Mouse (Mus musculus) stomach, embryonic 14.5 days (tissue): ENCODE results near the gene Gm37240. TPM values are rescaled to one million over a fixed set of nuclear protein-coding genes. Genes with fewer than 3 reads are reported as not detected.

Experiments used
- ATAC-seq: fragments of 200-750 bp; cut with Nextera tagmentation; 2 replicates; pipeline ENCODE4 v1.8.0; 2017; ENCODE audit warnings: low read depth, moderate TSS enrichment; ENCODE audit not compliant: insufficient number of reproducible peaks, insufficient read depth, low FRiP score
- H3K27ac ChIP-seq: fragments of 300-500 bp; sonication (generic); 2 replicates; pipeline ENCODE4 v1.5.1; 2014; ENCODE audit warnings: mild to moderate bottlenecking, low read length, moderate library complexity, mixed read lengths
- H3K27me3 ChIP-seq: fragments of 300-500 bp; sonication (generic); 2 replicates; pipeline ENCODE4 v1.6.1; 2014; ENCODE audit warnings: low read length, control low read depth, mixed read lengths; ENCODE audit not compliant: control insufficient read depth, insufficient read depth
- H3K36me3 ChIP-seq: fragments of 300-500 bp; sonication (generic); 2 replicates; pipeline ENCODE4 v1.6.1; 2014; ENCODE audit warnings: mild to moderate bottlenecking, control low read depth, low read length, moderate library complexity, mixed read lengths; ENCODE audit not compliant: control insufficient read depth, insufficient read depth
- H3K4me1 ChIP-seq: fragments of 300-500 bp; sonication (generic); 2 replicates; pipeline ENCODE4 v1.6.1; 2014; ENCODE audit warnings: low read length, control low read depth, mixed read lengths; ENCODE audit not compliant: control insufficient read depth, insufficient read depth
- H3K4me2 ChIP-seq: fragments of 300-500 bp; sonication (generic); replicated peaks from 2 replicates; pipeline ENCODE4 v1.6.1; 2014; ENCODE audit warnings: low read depth, low read length, control low read depth
- H3K4me3 ChIP-seq: fragments of 300-500 bp; sonication (generic); 2 replicates; pipeline ENCODE4 v1.5.1; 2014; ENCODE audit warnings: low read depth, low read length, control low read depth
- H3K9ac ChIP-seq: fragments of 300-500 bp; sonication (generic); replicated peaks from 2 replicates; pipeline ENCODE4 v1.6.1; 2014; ENCODE audit warnings: low read depth, mild to moderate bottlenecking, control low read depth, low read length, moderate library complexity, mixed read lengths
- H3K9me3 ChIP-seq: fragments of 300-500 bp; sonication (generic); 2 replicates; pipeline ENCODE4 v1.6.1; 2016; ENCODE audit warnings: low read depth, low read length, control low read depth; ENCODE audit not compliant: control insufficient read depth
- WGBS: fragments of 180-500 bp; shearing (Covaris S2); extraction: QIAGEN DNeasy Blood & Tissue Kit; methylation state at CpG from one replicate; pipeline ENCODE4 v1.1.7; 2014; 5-methylcytosine and 5-hydroxymethylcytosine counted together
- polyA plus RNA-seq: library from polyadenylated mRNA; unstranded; fragments of >200 nt; fragmentation: Nextera tagmentation; extraction: Ambion mirVana; gene quantifications from 2 replicates; pipeline ENCODE4 v1.2.1, GENCODE M21; 2014

The Gm37240 gene
- polyA plus RNA-seq, 1 experiment from 2014 or later = 9.6 TPM

- H3K27me3 ChIP-seq = no peaks in the 10 kb centered on the region
- H3K9me3 ChIP-seq = no peaks in the 10 kb centered on the region
- ATAC-seq = no peak
- no peaks in the 10 kb centered on the region for H3K36me3 ChIP-seq
- peaks cover 4% of the 10 kb centered on the region; the same call in 1 of the 2 replicates for H3K4me1 ChIP-seq
- no peak overlapping the region for H3K27ac ChIP-seq
- no peak overlapping the region for H3K4me2 ChIP-seq
- H3K4me3 ChIP-seq = no peak overlapping the region
- 74% methylated on average over 8 of the region's 8 CpGs for WGBS
- no peak overlapping the region for H3K9ac ChIP-seq
Observed at GRCm38 (mm10) chr3:84927168-84927794, 960.0 kb downstream of the Gm37240 start.

- H3K27me3 ChIP-seq = no peaks in the 10 kb centered on the region
- H3K9ac ChIP-seq = no peak overlapping the region
- WGBS = 88% methylated on average over 5 of the region's 5 CpGs
- peaks cover 4% of the 10 kb centered on the region; the same call in 1 of the 2 replicates for H3K4me1 ChIP-seq
- no peak overlapping the region for H3K4me2 ChIP-seq
- no peaks in the 10 kb centered on the region for H3K9me3 ChIP-seq
- no peak overlapping the region for H3K27ac ChIP-seq
- no peaks in the 10 kb centered on the region for H3K36me3 ChIP-seq
- H3K4me3 ChIP-seq = no peak overlapping the region
- ATAC-seq = no peak
Observed at GRCm38 (mm10) chr3:84926140-84926539, 961.2 kb downstream of the Gm37240 start.

GRCm38 (mm10) chr3:84925229-84925628 lies 962.1 kb downstream of the Gm37240 start:
- H3K9ac ChIP-seq = no peak overlapping the region
- 65% methylated on average over 4 of the region's 4 CpGs for WGBS
- H3K9me3 ChIP-seq = no peaks in the 10 kb centered on the region
- H3K4me1 ChIP-seq = peaks cover 4% of the 10 kb centered on the region; the same call in 1 of the 2 replicates
- no peaks in the 10 kb centered on the region for H3K27me3 ChIP-seq
- no peak overlapping the region for H3K27ac ChIP-seq
- H3K4me3 ChIP-seq = no peak overlapping the region
- no peaks in the 10 kb centered on the region for H3K36me3 ChIP-seq
- no peak overlapping the region for H3K4me2 ChIP-seq
- ATAC-seq = no peak

- ATAC-seq = no peak
- WGBS = 68% methylated on average over 1 of the region's 1 CpGs
- Histone ChIP-seq H3K4me3 (no peak overlapping the region), H3K4me1 (peaks cover 4% of the 10 kb centered on the region; the same call in 1 of the 2 replicates), H3K9ac (no peak overlapping the region), H3K9me3 (no peaks in the 10 kb centered on the region), H3K4me2 (no peak overlapping the region), H3K27ac (no peak overlapping the region), H3K36me3 (no peaks in the 10 kb centered on the region), H3K27me3 (no peaks in the 10 kb centered on the region)
Observed at GRCm38 (mm10) chr3:84923670-84924069, 963.6 kb downstream of the Gm37240 start.

DNA sequence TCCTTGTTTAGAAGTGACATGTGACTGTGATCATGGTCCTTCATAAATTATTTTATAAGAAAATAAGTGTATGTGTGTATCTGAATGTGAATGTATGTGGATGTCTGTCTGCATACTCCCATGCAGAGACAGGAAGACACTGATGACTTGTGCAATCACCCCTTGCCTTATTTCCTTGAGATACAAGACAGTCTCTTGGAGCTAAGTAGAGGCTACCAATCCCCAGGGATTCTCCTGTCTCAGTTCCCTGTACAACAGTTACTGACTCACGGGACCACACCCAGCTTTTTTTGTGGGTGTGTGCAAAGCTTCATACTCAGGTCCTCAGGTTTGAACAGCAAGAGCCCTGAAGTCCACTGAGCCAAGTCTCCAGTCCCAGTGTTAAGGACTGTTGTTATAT lies 964.1 kb downstream of the Gm37240 start:
- no peak overlapping the region for H3K9ac ChIP-seq
- 65% methylated on average over 1 of the region's 1 CpGs for WGBS
- H3K4me2 ChIP-seq = no peak overlapping the region
- H3K9me3 ChIP-seq = no peaks in the 10 kb centered on the region
- H3K4me1 ChIP-seq = peaks cover 4% of the 10 kb centered on the region; the same call in 1 of the 2 replicates
- H3K27me3 ChIP-seq = no peaks in the 10 kb centered on the region
- no peak for ATAC-seq
- H3K4me3 ChIP-seq = no peak overlapping the region
- H3K27ac ChIP-seq = no peak overlapping the region
- H3K36me3 ChIP-seq = no peaks in the 10 kb centered on the region

- Histone ChIP-seq H3K4me3 (no peak overlapping the region), H3K36me3 (no peaks in the 10 kb centered on the region), H3K9ac (no peak overlapping the region), H3K27ac (no peak overlapping the region), H3K27me3 (no peaks in the 10 kb centered on the region), H3K9me3 (no peaks in the 10 kb centered on the region), H3K4me1 (peaks cover 4% of the 10 kb centered on the region; the same call in 1 of the 2 replicates), H3K4me2 (no peak overlapping the region)
- no peak for ATAC-seq
- WGBS = 74% methylated on average over 6 of the region's 6 CpGs
Observed at GRCm38 (mm10) chr3:84921704-84922420, 965.5 kb downstream of the Gm37240 start.

DNA sequence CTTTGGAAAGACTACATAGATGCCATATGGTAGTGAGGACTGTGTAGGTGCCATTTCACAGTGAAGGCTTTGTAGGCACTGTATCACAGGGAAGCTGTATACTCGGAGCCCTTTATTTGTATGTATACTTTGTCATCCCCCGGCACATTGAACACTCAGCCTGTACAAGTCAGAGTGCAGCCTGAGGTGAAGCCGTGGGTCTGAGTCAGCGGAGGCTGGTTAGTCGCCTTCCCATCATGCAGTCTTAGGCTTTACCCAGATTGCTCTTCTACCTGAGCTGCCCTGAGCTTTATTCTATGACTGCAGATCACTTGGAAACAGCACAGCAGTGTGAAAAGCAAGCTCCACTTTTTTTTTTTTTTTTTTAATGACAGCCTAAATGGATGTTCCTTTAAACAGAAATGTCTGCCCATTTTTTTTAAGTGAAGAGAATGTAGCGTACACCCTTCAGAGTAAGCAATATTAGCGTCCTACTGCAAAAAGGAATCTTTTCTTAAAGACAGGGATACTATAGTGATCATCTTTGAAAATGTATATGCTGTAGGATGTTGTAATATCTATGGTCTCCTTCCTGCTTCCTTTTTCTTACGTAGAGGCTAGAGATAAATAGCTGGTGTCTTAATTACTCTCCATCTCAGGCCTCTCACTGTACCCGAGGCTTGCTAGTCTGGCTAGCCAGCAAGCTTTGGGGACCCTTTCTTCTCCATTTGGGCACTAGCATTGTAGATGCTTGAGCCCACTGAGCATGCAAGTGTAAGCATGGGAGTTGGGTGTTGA lies 969.2 kb downstream of the Gm37240 start:
- no peak overlapping the region for H3K4me2 ChIP-seq
- no peak overlapping the region for H3K9ac ChIP-seq
- no peaks in the 10 kb centered on the region for H3K9me3 ChIP-seq
- 56% methylated on average over 9 of the region's 9 CpGs for WGBS
- no peaks in the 10 kb centered on the region for H3K36me3 ChIP-seq
- H3K4me1 ChIP-seq = 0 out of 2 replicates have a peak, but pooled peaks cover 4% of the 10 kb centered on the region
- H3K27ac ChIP-seq = no peak overlapping the region
- no peak for ATAC-seq
- no peaks in the 10 kb centered on the region for H3K27me3 ChIP-seq
- H3K4me3 ChIP-seq = no peak overlapping the region

- Histone ChIP-seq H3K27me3 (no peaks in the 10 kb centered on the region), H3K27ac (no peak overlapping the region), H3K36me3 (no peaks in the 10 kb centered on the region), H3K4me3 (no peak overlapping the region), H3K9me3 (no peaks in the 10 kb centered on the region), H3K9ac (no peak overlapping the region), H3K4me1 (0 out of 2 replicates have a peak, but pooled peaks cover 4% of the 10 kb centered on the region), H3K4me2 (no peak overlapping the region)
- ATAC-seq = no peak
- WGBS = 42% methylated on average over 1 of the region's 1 CpGs
Observed at GRCm38 (mm10) chr3:84914284-84914683, 973.0 kb downstream of the Gm37240 start.
